Mouse (Mus musculus) lung, postnatal 0 days (tissue): ENCODE results near the gene Kcnk6. TPM values are rescaled to one million over a fixed set of nuclear protein-coding genes. Genes with fewer than 3 reads are reported as not detected.
"Not testable (repeated sequence)": the region's sequence is repeated elsewhere in the genome, so short reads cannot be mapped to it uniquely, and the experiment has no call there.

Experiments
- ATAC-seq: fragments of 200-750 bp; cut with Nextera tagmentation; 2 replicates; pipeline ENCODE4 v1.8.0; 2017; ENCODE audit warnings: moderate library complexity
- DNase-seq: peaks from one replicate; pipeline ENCODE4 v3.0.0-alpha.2; 2016; ENCODE audit warnings: low spot score
- H3K27ac ChIP-seq: fragments of 300-500 bp; sonication (generic); 2 replicates; pipeline ENCODE4 v1.5.1; 2014; ENCODE audit warnings: antibody characterized with exemption, mild to moderate bottlenecking, low read length, mixed read lengths
- H3K27me3 ChIP-seq: fragments of 300-500 bp; sonication (generic); replicated peaks from 2 replicates; pipeline ENCODE4 v1.6.1; 2014; ENCODE audit warnings: low read length, mixed read lengths; ENCODE audit not compliant: insufficient read depth
- H3K36me3 ChIP-seq: fragments of 300-500 bp; sonication (generic); 2 replicates; pipeline ENCODE4 v1.6.1; 2014; ENCODE audit warnings: low read length, mixed read lengths; ENCODE audit not compliant: insufficient read depth
- H3K4me1 ChIP-seq: fragments of 300-500 bp; sonication (generic); 2 replicates; pipeline ENCODE4 v1.6.1; 2014; ENCODE audit warnings: antibody characterized with exemption, low read depth, low read length, mixed read lengths; ENCODE audit not compliant: insufficient read depth
- H3K4me2 ChIP-seq: fragments of 300-500 bp; sonication (generic); replicated peaks from 2 replicates; pipeline ENCODE4 v1.6.1; 2014; ENCODE audit warnings: low read depth, mild to moderate bottlenecking, low read length, moderate library complexity, mixed read lengths
- H3K4me3 ChIP-seq: fragments of 300-500 bp; sonication (generic); 2 replicates; pipeline ENCODE4 v1.5.1; 2014; ENCODE audit warnings: low read depth, low read length
- H3K9ac ChIP-seq: fragments of 300-500 bp; sonication (generic); replicated peaks from 2 replicates; pipeline ENCODE4 v1.6.1; 2014; ENCODE audit warnings: low read depth, mild to moderate bottlenecking
- H3K9me3 ChIP-seq: fragments of 300-500 bp; sonication (generic); 2 replicates; pipeline ENCODE4 v1.6.1; 2016; ENCODE audit warnings: low read length, mixed read lengths
- CTCF ChIP-seq: IDR thresholded peaks from 2 replicates; pipeline ENCODE4 v1.5.1; 2016; ENCODE audit warnings: antibody characterized with exemption, mild to moderate bottlenecking
- EP300 ChIP-seq: IDR thresholded peaks from 2 replicates; pipeline ENCODE4 v1.6.1; 2016; ENCODE audit warnings: antibody characterized with exemption, mild to moderate bottlenecking, control low read depth
- WGBS: fragments of 180-500 bp; shearing (Covaris S2); extraction: QIAGEN DNeasy Blood & Tissue Kit; methylation state at CpG from one replicate; pipeline ENCODE4 v1.1.7; 2014; 5-methylcytosine and 5-hydroxymethylcytosine counted together
- polyA plus RNA-seq: library from polyadenylated mRNA; unstranded; fragments of >200 nt; fragmentation: Nextera tagmentation; extraction: Ambion mirVana; gene quantifications from 2 replicates; pipeline ENCODE4 v1.2.1, GENCODE M21; 2015

The Kcnk6 gene
- polyA plus RNA-seq, 1 experiment from 2014 or later, result 2.4 TPM

DNA sequence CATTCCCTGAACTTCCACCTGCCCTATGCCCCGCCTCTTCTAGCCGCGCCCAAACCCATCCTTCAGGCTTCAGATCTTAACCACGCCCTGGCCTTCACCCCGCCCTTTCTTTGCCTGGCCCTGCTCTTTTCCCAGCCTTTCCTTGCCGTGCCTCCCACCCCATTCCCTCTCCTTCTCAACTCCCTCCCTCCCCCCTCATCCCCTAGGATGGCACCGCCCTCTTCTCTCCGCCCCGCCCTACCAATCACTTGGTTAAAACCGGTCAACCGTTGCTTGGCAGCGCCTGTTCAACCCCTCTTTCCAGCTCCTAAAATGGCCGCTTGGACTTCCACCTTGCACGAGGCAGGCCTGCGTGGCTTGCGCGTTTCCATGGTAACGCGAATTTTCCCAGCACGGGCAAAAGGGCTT, 18.6 kb downstream of the Kcnk6 start, which contains the start of gene Catsperg1:
Catsperg1 (minus strand) TSS at position 361 of the 408 bp plus-strand sequence.
- Histone ChIP-seq H3K27ac (no peak within 1 kb of the TSS), H3K4me2 (no peak within 1 kb of the TSS), H3K9me3 (no peaks in the 10 kb centered on the region), H3K4me1 (no peaks in the 10 kb centered on the region), H3K4me3 (no peak within 1 kb of the TSS), H3K9ac (no peak within 1 kb of the TSS), H3K36me3 (no peaks in the 10 kb centered on the region), H3K27me3 (no peaks in the 10 kb centered on the region)
- WGBS, result 9% methylated on average over 20 of the region's 20 CpGs
- TF ChIP-seq CTCF (no peak), EP300 (no peak)
- peak; percentile 30 for ATAC-seq
- DNase-seq, result peak; percentile 61

- ATAC-seq, H3K27ac ChIP-seq, H3K4me1 ChIP-seq, H3K36me3 ChIP-seq, H3K4me3 ChIP-seq, DNase-seq, H3K4me2 ChIP-seq, H3K9ac ChIP-seq, H3K9me3 ChIP-seq, H3K27me3 ChIP-seq: not testable (repeated sequence)
- 26% methylated on average over 40 of the region's 40 CpGs for WGBS
Measured at GRCm38 (mm10) chr7:29212775-29213560, 19.3 kb downstream of the Kcnk6 start.

- H3K27ac ChIP-seq, result peak overlapping the region; percentile 88
- peak overlapping the region; percentile 27 for H3K4me3 ChIP-seq
- H3K9ac ChIP-seq, result peak overlapping the region; percentile 32; the same call in 1 of the 2 replicates
- ATAC-seq, result no peak
- H3K4me2 ChIP-seq, result peak overlapping the region; percentile 49
- H3K36me3 ChIP-seq, result no peaks in the 10 kb centered on the region
- H3K27me3 ChIP-seq, result no peaks in the 10 kb centered on the region
- no peaks in the 10 kb centered on the region for H3K9me3 ChIP-seq
- H3K4me1 ChIP-seq, result no peaks in the 10 kb centered on the region
- TF ChIP-seq EP300 (no peak), CTCF (no peak)
- DNase-seq, result peak; percentile 58
- WGBS, result 21% methylated on average over 26 of the region's 26 CpGs
Measured at GRCm38 (mm10) chr7:29212199-29212765, 20.0 kb downstream of the Kcnk6 start.

DNA sequence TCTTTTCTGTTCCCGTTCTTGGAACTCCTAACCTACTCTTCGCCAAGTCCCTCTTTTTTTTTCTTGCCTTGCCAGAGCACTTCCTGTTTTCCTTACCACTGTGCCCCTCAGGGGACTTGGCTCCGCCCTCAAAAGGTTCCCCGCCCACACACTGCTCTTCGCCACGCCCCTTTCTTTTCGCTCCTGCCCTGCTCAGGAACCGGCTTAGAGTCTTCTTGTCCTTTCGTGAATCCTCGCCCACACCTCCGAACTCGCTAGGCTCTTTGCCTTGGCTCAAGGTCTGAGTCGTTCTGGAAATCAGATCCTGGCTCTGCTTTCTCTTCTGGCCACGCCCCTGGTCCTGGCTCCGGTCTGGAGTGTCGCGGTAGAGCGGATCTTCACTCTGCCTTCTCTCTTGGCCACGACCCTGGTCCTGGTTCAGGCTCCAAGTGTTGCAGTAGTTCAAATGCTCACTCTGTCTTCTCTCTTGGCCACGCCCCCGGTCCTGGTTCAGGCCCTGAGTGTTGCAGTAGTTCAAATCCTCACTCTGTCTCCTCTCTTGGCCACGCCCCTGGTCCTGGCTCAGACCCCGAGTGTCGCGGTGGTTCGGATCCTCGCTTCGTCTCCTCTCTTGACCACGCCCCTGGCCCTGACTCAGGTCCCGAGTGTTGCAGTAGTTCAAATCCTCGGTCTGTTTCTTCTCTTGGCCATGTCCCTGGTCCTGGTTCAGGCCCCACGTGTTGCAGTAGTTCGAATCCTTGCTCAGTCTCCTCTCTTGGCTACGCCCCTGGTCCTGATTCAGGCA, 20.7 kb downstream of the Kcnk6 start:
- Histone ChIP-seq H3K36me3 (no peaks in the 10 kb centered on the region), H3K4me3 (peak overlapping the region; percentile 27), H3K4me1 (no peaks in the 10 kb centered on the region), H3K9ac (peak overlapping the region; percentile 32; the same call in 1 of the 2 replicates), H3K9me3 (no peaks in the 10 kb centered on the region), H3K27ac (peak overlapping the region; percentile 88), H3K4me2 (peak overlapping the region; percentile 49), H3K27me3 (no peaks in the 10 kb centered on the region)
- ATAC-seq (peak; percentile 91), DNase-seq (peak; percentile 96)
- TF ChIP-seq CTCF, result no peak
- TF ChIP-seq EP300, result no peak
- WGBS, result 6% methylated on average over 34 of the region's 34 CpGs

DNA sequence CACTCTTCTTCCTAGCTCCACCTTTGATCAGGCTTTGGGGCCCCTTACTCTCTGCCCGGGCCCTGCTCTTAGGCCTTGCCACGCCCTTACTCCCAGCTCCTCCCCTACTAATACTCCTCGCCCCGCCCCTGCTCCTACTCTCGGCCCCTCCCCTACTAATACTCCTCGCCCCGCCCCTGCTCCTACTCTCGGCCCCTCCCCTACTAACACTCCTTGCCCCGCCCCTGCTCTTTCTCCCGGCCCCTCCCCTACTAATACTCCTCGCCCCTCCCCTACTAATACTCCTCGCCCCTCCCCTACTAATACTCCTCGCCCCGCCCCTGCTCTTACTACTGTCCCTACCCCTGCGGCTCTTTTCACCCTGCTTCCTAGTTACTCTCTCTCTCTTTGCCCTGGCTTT, 21.3 kb downstream of the Kcnk6 start:
- H3K4me2 ChIP-seq, result peak overlapping the region; percentile 49
- peak overlapping the region; percentile 27 for H3K4me3 ChIP-seq
- not testable (repeated sequence) for H3K27me3 ChIP-seq, H3K9me3 ChIP-seq, H3K36me3 ChIP-seq, H3K4me1 ChIP-seq
- ATAC-seq, result peak; percentile 63
- peak; percentile 75 for DNase-seq
- 0 out of 2 replicates have a peak overlapping the region, but pooled peaks have one; percentile 32 for H3K9ac ChIP-seq
- 24% methylated on average over 15 of the region's 15 CpGs for WGBS
- peak overlapping the region; percentile 88 for H3K27ac ChIP-seq

- ATAC-seq, result no peak
- DNase-seq, result no peak
- H3K27me3 ChIP-seq, result no peaks in the 10 kb centered on the region
- H3K4me2 ChIP-seq, result no peak overlapping the region
- H3K36me3 ChIP-seq, result no peaks in the 10 kb centered on the region
- 77% methylated on average over 6 of the region's 6 CpGs for WGBS
- H3K9me3 ChIP-seq, result no peaks in the 10 kb centered on the region
- H3K4me3 ChIP-seq, result no peak overlapping the region
- TF ChIP-seq EP300 (no peak), CTCF (no peak)
- no peak overlapping the region for H3K9ac ChIP-seq
- H3K27ac ChIP-seq, result no peak overlapping the region
- H3K4me1 ChIP-seq, result no peaks in the 10 kb centered on the region
Measured at GRCm38 (mm10) chr7:29202577-29202976, 29.7 kb downstream of the Kcnk6 start.

GRCm38 (mm10) chr7:29194230-29194629, 38.1 kb downstream of the Kcnk6 start:
- not testable (repeated sequence) for H3K9me3 ChIP-seq, H3K36me3 ChIP-seq, ATAC-seq, H3K9ac ChIP-seq, H3K4me1 ChIP-seq, H3K4me2 ChIP-seq, H3K27ac ChIP-seq, H3K4me3 ChIP-seq, DNase-seq, H3K27me3 ChIP-seq
- 80% methylated on average over 1 of the region's 1 CpGs for whole genome bisulfite sequencing

DNA sequence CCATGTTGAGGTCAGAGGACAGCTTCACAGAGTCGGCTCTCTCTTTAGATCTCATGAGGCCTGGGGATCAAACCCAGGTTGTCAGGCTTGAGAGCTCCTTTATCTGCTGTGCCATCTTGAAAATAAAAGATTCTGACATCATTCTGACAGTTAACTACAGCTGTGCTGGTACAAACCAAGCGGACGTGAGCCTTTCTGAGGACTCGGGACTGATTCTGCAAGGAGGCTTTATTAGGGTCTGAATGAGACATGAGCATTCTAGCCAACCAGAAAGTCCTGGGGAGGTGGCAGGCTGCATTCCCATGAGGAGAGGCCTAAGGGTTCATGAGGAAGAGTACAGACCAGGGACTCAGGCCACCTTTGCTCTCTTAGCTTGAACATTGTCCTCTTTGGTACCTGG, 51.0 kb downstream of the Kcnk6 start:
- not testable (repeated sequence) for H3K36me3 ChIP-seq

More for the DNA sequence above, 51.0 kb downstream of the Kcnk6 start:
- not testable (repeated sequence) for H3K9ac ChIP-seq, H3K4me1 ChIP-seq, H3K4me3 ChIP-seq, H3K4me2 ChIP-seq, H3K27ac ChIP-seq, H3K9me3 ChIP-seq, H3K27me3 ChIP-seq, ATAC-seq, DNase-seq
- 83% methylated on average over 4 of the region's 4 CpGs for WGBS
